Mouse (Mus musculus) gastrocnemius, postnatal 25 days (tissue): ENCODE results near the gene Nqo2. TPM values are rescaled to one million over a fixed set of nuclear protein-coding genes. Genes with fewer than 3 reads are reported as not detected.

Source experiments
- DNase-seq: peaks from one replicate; pipeline ENCODE4 v3.0.0; 2022
- total RNA-seq, 2 experiments: library from RNA; stranded (reverse); gene quantifications; 1 replicate in 1 of 2; 2 replicates in 1 of 2; pipeline ENCODE4 v1.2.3; 2021

Gene Nqo2
- total RNA-seq, 2 experiments from 2014 or later, result 14.6 to 15.6 TPM

GRCm38 (mm10) chr13:33989625-33990024, 25.1 kb downstream of the Nqo2 start:
- no peak for DNase-seq

DNA sequence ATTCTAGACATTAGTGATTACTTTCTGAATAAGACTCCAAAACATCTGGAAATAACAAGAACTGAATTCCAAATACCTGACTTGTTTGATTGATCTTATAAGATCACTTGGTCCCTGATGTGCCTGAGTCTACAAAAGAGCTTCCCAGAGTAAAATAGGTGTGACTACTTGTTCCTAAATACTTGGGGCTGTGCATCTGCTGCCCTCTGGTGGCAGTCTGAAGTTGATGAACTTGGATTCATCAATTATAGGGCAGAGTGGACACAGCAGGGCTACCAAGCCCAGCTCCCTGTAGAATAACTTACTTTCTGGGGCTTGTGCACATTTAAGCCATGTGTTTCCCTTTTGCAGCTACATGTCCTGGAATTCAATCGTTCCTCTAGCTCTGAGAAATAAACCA, 30.7 kb downstream of the Nqo2 start:
- peak; percentile 27 for DNase-seq

- DNase-seq, result peak; percentile 89
Measured at GRCm38 (mm10) chr13:34002058-34003006, 37.8 kb downstream of the Nqo2 start, which contains the start of the genes Ripk1 and Serpinb6a. Gene Ripk1, plus strand, starts transcription at chr13:34002363. Gene Serpinb6a, minus strand, starts transcription at chr13:34002794.

GRCm38 (mm10) chr13:34003058-34003457, 38.6 kb downstream of the Nqo2 start:
- DNase-seq, result no peak

GRCm38 (mm10) chr13:34007234-34007633, 42.7 kb downstream of the Nqo2 start:
- no peak for DNase-seq

DNA sequence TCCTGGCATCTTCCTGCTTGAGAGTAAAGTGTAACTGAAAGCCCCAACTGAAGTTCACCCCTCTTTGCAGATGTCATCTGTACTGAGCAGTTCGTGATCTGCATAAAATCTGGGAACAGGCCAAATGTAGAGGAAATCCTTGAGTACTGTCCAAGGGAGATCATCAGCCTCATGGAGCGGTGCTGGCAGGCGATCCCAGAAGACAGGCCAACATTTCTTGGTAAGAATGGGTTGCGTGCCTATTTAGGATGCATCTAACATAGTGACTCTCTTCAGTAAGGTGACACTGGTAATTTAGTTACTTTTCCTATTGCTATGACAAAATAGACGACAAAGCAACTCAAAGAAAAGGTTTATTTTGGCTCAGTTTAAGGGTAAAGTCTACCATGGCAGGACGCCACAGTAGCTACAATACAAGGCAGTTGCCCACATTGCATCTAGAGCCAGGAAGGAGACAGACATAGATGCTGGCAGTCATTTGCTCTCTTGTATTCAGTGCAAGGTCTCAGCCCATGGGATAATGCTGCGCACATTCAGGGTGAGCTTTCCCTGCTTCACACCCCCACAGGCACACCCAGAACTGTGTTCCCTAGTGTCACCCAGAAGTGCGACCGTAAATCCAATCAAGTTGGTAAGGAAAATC, 52.6 kb downstream of the Nqo2 start:
- no peak for DNase-seq

- no peak for DNase-seq
Measured at GRCm38 (mm10) chr13:34018521-34018920, 54.0 kb downstream of the Nqo2 start.

DNA sequence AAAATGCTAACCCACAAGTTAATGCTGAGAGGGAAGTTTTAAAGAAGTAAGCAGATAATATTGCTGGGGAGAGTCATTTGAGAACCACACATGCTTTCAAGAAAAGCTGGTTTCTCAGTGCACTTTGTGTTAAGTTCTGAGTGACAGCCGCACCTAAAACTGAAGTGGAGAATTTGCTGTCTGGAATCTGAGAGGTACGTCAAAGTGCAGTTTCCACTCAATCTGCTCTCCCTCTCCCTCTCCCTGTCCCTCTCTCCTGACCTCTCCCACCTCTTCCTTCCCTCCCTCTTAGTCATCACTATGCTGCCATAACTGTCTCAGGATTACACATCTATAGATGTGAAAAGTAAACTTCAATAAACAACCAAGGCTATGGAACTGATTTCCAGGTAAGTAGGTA, 57.5 kb downstream of the Nqo2 start:
- no peak for DNase-seq

GRCm38 (mm10) chr13:34032041-34032440, 67.6 kb downstream of the Nqo2 start:
- DNase-seq, result no peak

DNA sequence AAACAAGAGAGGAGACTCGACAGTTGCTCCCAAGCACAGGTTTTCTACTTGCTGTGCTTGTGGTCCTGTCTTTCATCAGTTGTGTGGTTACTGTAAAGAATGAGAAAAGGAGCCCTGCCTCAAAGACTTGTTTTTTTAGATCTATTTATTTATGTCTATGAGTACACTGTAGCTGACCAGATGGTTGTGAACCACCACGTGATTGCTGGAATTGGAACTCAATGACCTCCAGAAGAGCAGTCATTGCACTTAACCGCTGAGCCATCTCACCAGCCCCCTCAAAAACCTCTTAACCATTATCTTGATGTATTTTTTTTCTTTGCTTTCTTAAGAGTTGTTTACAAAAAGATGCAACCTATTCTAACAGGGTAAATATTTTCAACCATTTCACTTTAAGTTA, 70.9 kb downstream of the Nqo2 start:
- DNase-seq, result no peak

GRCm38 (mm10) chr13:34036726-34037125, 72.2 kb downstream of the Nqo2 start:
- no peak for DNase-seq

- peak; percentile 91 for DNase-seq
Measured at GRCm38 (mm10) chr13:34037172-34038055, 72.9 kb downstream of the Nqo2 start, which contains the start of gene Bphl. Gene Bphl, plus strand, starts transcription at chr13:34037597.

DNA sequence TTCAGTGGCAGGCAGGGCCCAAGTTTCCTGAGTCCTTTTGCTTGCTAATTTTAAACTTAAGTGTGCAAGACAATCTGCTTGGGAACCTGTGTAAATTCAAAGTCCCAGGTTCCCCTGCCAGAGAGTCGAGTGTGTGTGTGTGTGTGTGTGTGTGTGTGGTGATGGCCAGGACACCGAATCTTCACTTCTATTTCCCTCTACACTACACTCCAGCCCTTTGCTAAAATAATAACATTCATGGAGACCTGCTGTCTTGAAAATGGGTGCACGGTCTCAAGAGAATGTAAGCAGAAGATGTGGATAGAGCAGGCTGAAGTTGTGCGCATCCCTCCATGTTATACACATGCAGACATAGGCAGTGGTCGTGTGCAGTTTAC, 73.6 kb downstream of the Nqo2 start:
- no peak for DNase-seq

Other genes starting within 250 kb of the Nqo2 start
- not detected for gene Serpinb6e, start 121.3 kb upstream of the Nqo2 start, total RNA-seq
- gene Serpinb6c, start 59.0 kb upstream of the Nqo2 start, total RNA-seq, result under 1 TPM in 1 of 2 experiments, not detected in 1; 0.20 TPM
- gene Ripk1, start 37.7 kb downstream of the Nqo2 start, total RNA-seq, result 1 to 10 TPM; 4.3 to 4.4 TPM
- gene Serpinb6a, start 38.1 kb downstream of the Nqo2 start, total RNA-seq, result 10 to 100 TPM; 90.9 to 96.4 TPM
- 10 to 100 TPM; 23.7 TPM for gene Bphl, start 72.9 kb downstream of the Nqo2 start, total RNA-seq
- 10 to 100 TPM; 13.6 to 14.8 TPM for gene Tubb2a, start 113.3 kb downstream of the Nqo2 start, total RNA-seq
- 1 to 10 TPM; 2.3 to 3.6 TPM for gene Tubb2b, start 165.8 kb downstream of the Nqo2 start, total RNA-seq
- gene Psmg4, start 198.3 kb downstream of the Nqo2 start, total RNA-seq, result 10 to 100 TPM; 15.9 to 16.2 TPM